Mouse (Mus musculus) E14TG2a.4 (cell line): Measurements from ENCODE around the gene Ikzf5.

Experiments used
- H3K27me3 ChIP-seq: 2 replicates; pipeline ENCODE4 v1.6.1; 2014; ENCODE audit warnings: low read length, control low read depth; ENCODE audit not compliant: insufficient read depth
- H3K36me3 ChIP-seq: 2 replicates; pipeline ENCODE4 v1.6.1; 2014; ENCODE audit warnings: low read length, control low read depth; ENCODE audit not compliant: insufficient read depth
- H3K4me1 ChIP-seq: replicated peaks from 2 replicates; pipeline ENCODE4 v1.6.1; 2014; ENCODE audit warnings: low read depth, low read length, control low read depth
- H3K4me3 ChIP-seq: replicated peaks from 2 replicates; pipeline ENCODE4 v1.5.1; 2014; ENCODE audit warnings: mild to moderate bottlenecking, low read length
- H3K9me3 ChIP-seq: 2 replicates; pipeline ENCODE4 v1.6.1; 2014; ENCODE audit warnings: low read length, control low read depth
- CTCF ChIP-seq: conservative IDR thresholded peaks from 2 replicates; pipeline ENCODE4 v1.5.1; 2014; ENCODE audit warnings: low read length
- NANOG ChIP-seq: IDR thresholded peaks from 2 replicates; pipeline ENCODE4 v1.6.1; 2014; ENCODE audit warnings: borderline replicate concordance, low read length, mixed read lengths
- POU5F1 ChIP-seq: IDR thresholded peaks from 2 replicates; pipeline ENCODE4 v1.6.1; 2014; ENCODE audit warnings: low read length, borderline replicate concordance

Ikzf5 gene

GRCm38 (mm10) chr7:131364131-131364530, 46.2 kb downstream of the Ikzf5 start:
- no peak overlapping the region for H3K4me3 ChIP-seq
- H3K9me3 ChIP-seq = no peaks in the 10 kb centered on the region
- TF ChIP-seq CTCF = no peak
- no peak for TF ChIP-seq POU5F1
- no peak for TF ChIP-seq NANOG
- peaks cover 18% of the 10 kb centered on the region for H3K36me3 ChIP-seq
- H3K4me1 ChIP-seq = peaks cover 19% of the 10 kb centered on the region
- H3K27me3 ChIP-seq = peaks cover 18% of the 10 kb centered on the region

- H3K27me3 ChIP-seq = peaks cover 18% of the 10 kb centered on the region
- H3K36me3 ChIP-seq = peaks cover 32% of the 10 kb centered on the region
- no peaks in the 10 kb centered on the region for H3K9me3 ChIP-seq
- peak within 1 kb of the TSS; percentile 96 for H3K4me3 ChIP-seq
- TF ChIP-seq NANOG (no peak), POU5F1 (no peak), CTCF (no peak)
- H3K4me1 ChIP-seq = peaks cover 19% of the 10 kb centered on the region
These were observed 47.6 kb downstream of the Ikzf5 start, which contains the start of gene 2310057M21Rik for GRCm38 (mm10) chr7:131362615-131363300. TSS of gene 2310057M21Rik (minus strand) at chr7:131362759.

- TF ChIP-seq CTCF = no peak
- no peak for TF ChIP-seq NANOG
- TF ChIP-seq POU5F1 = no peak
- peaks cover 17% of the 10 kb centered on the region for H3K27me3 ChIP-seq
- no peaks in the 10 kb centered on the region for H3K9me3 ChIP-seq
- peaks cover 37% of the 10 kb centered on the region for H3K36me3 ChIP-seq
- peak overlapping the region; percentile 96 for H3K4me3 ChIP-seq
- peaks cover 19% of the 10 kb centered on the region for H3K4me1 ChIP-seq
These were observed 48.1 kb downstream of the Ikzf5 start for GRCm38 (mm10) chr7:131362269-131362614.

GRCm38 (mm10) chr7:131356105-131356504, 54.2 kb downstream of the Ikzf5 start:
- H3K9me3 ChIP-seq = no peaks in the 10 kb centered on the region
- no peaks in the 10 kb centered on the region for H3K27me3 ChIP-seq
- TF ChIP-seq POU5F1 = no peak
- TF ChIP-seq CTCF = no peak
- no peak for TF ChIP-seq NANOG
- no peak overlapping the region for H3K4me3 ChIP-seq
- H3K4me1 ChIP-seq = peaks cover 3% of the 10 kb centered on the region
- peaks cover 84% of the 10 kb centered on the region for H3K36me3 ChIP-seq

- H3K4me1 ChIP-seq = peaks cover 16% of the 10 kb centered on the region; the same call in 1 of the 2 replicates
- H3K27me3 ChIP-seq = no peaks in the 10 kb centered on the region
- peaks cover 80% of the 10 kb centered on the region for H3K36me3 ChIP-seq
- H3K9me3 ChIP-seq = no peaks in the 10 kb centered on the region
- TF ChIP-seq POU5F1 (no peak), NANOG (no peak), CTCF (no peak)
- H3K4me3 ChIP-seq = no peak overlapping the region
These were observed 64.3 kb downstream of the Ikzf5 start for GRCm38 (mm10) chr7:131345856-131346541.
